29 mouse cellular contexts compared by ENCODE assay signal in the genomic region with DNA sequence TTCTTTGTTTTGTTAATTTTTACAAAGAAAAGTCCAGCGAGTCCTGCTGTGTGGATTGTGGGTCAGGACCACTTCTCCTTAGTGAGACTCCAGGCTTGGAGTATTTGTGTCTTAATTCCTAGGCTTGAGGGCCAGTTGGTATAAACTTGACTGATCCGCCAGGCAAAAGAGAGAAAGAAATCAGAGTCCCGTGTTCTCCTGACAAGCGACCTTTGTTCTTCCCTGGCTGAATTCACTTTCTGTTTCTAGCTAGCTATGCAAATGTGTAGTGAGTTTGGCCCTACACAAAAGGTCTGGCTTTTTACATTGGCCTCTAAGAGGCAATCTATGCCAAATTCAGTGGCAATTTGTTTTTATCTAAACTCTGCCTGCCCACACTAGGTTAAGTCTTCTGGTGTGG. TPM values are rescaled to one million over a fixed set of nuclear protein-coding genes. Genes with fewer than 3 reads are reported as not detected.
DNase-seq lines count a peak whose midpoint lies in the region; ATAC-seq and TF ChIP-seq lines count a peak whose summit lies in the region.
"Had no signal": no experiment of that assay in that cellular context is flagged by ENCODE, and none has a peak within 500 bp of the region (broad histone marks: within the 10 kb centered on the region; RNA-seq: fewer than 3 reads in every experiment).

No protein-coding gene starts in this region.

- no peaks in the 10 kb centered on the region for H3K4me1 ChIP-seq in intestine, postnatal 0 days (replicated peaks; ENCODE audit: control insufficient read depth, insufficient read depth, low read length)
- no peaks in the 10 kb centered on the region for H3K4me1 ChIP-seq in intestine, embryonic 15.5 days (replicated peaks)
- H3K4me1 ChIP-seq: limb, embryonic 12.5 days; liver, embryonic 15.5 days had no signal

- no peak overlapping the region for H3K4me3 ChIP-seq in intestine, postnatal 0 days (ENCODE audit: low read depth, low read length)
- H3K4me3 ChIP-seq in intestine, embryonic 15.5 days (replicated peaks): no peak overlapping the region
- H3K4me3 ChIP-seq in left cerebral cortex, adult 2 months: no peak overlapping the region
- H3K4me3 ChIP-seq: heart, embryonic 12.5 days; limb, embryonic 12.5 days; liver, embryonic 15.5 days; megakaryocyte, embryonic 14.5 days; neural tube, embryonic 15.5 days had no signal

- no peaks in the 10 kb centered on the region for H3K36me3 ChIP-seq in intestine, postnatal 0 days (ENCODE audit: control insufficient read depth, insufficient read depth)
- H3K36me3 ChIP-seq in intestine, embryonic 15.5 days: no peaks in the 10 kb centered on the region
- H3K36me3 ChIP-seq: heart, embryonic 12.5 days; limb, embryonic 12.5 days; liver, embryonic 15.5 days; neural tube, embryonic 15.5 days had no signal

- no peak overlapping the region for H3K9ac ChIP-seq in intestine, postnatal 0 days (ENCODE audit: low read depth, low read length)
- no peak overlapping the region for H3K9ac ChIP-seq in intestine, embryonic 15.5 days
- H3K9ac ChIP-seq: heart, embryonic 12.5 days; hindbrain, embryonic 14.5 days; limb, embryonic 12.5 days; liver, embryonic 15.5 days; neural tube, embryonic 15.5 days had no signal

- TF ChIP-seq CTCF in intestine, postnatal 0 days (IDR thresholded peaks at IDR 0.05; ENCODE audit: low read depth): no peak
- TF ChIP-seq CTCF in left cerebral cortex, adult 2 months (IDR thresholded peaks at IDR 0.05): no peak

- 0 out of 2 replicates have a peak, but pooled peaks cover 4% of the 10 kb centered on the region for H3K27me3 ChIP-seq in intestine, postnatal 0 days (replicated peaks; ENCODE audit: control insufficient read depth, insufficient read depth, low read length)
- H3K27me3 ChIP-seq in intestine, embryonic 15.5 days (replicated peaks): no peaks in the 10 kb centered on the region
- H3K27me3 ChIP-seq: heart, embryonic 12.5 days; limb, embryonic 12.5 days; neural tube, embryonic 15.5 days had no signal

- WGBS in intestine, postnatal 0 days: 48% methylated on average over 4 of the region's 4 CpGs
- WGBS in intestine, embryonic 15.5 days: 58% methylated on average over 4 of the region's 4 CpGs
- WGBS in large intestine, adult 2 months: 40% methylated on average over 4 of the region's 4 CpGs

- ATAC-seq in intestine, postnatal 0 days: 0 out of 2 replicates have a peak, but pooled peaks have one; percentile 33
- ATAC-seq in intestine, embryonic 15.5 days: no peak
- ATAC-seq: intestine, embryonic 16.5 days had no signal

- intact Hi-C loops in left cerebral cortex, adult 2 months (cut with DNase I): no loop called here

- no peak for DNase-seq in left cerebral cortex, adult 2 months (ENCODE audit: extremely low spot score in 1 of 2, low spot score in 2 of 2)
- no peak for DNase-seq in left cerebral cortex, adult 18-20 months (ENCODE audit: low spot score in 2 of 2)
- peak; percentile 75 for DNase-seq in adipocyte (ENCODE audit: low spot score)
- DNase-seq in large intestine, adult 2 months (ENCODE audit: low read depth, low spot score): peak; percentile 22
- DNase-seq in adrenal gland, adult 8-10 months: no peak
- no peak for DNase-seq in testis, postnatal 10 days (ENCODE audit: low spot score)
- DNase-seq: adrenal gland, postnatal 14 days; cerebellum, adult 18-20 months; cerebellum, postnatal 36 days; heart, postnatal 14 days; layer of hippocampus, adult 9-11 months; lung, postnatal 10 days; midbrain, embryonic 14.5 days; spleen, adult 18-20 months had no signal

- no peak overlapping the region for H3K27ac ChIP-seq in intestine, postnatal 0 days (ENCODE audit: low read depth, low read length)
- no peak overlapping the region for H3K27ac ChIP-seq in intestine, embryonic 15.5 days
- H3K27ac ChIP-seq in left cerebral cortex, adult 2 months: peak overlapping the region; percentile 21; the same call in 1 of the 2 replicates
- H3K27ac ChIP-seq: hindbrain, embryonic 14.5 days; limb, embryonic 12.5 days; liver, embryonic 15.5 days; neural tube, embryonic 15.5 days had no signal

- H3K4me2 ChIP-seq in intestine, postnatal 0 days (replicated peaks; ENCODE audit: low read depth): peak overlapping the region; percentile 13; the same call in 1 of the 2 replicates
- no peak overlapping the region for H3K4me2 ChIP-seq in intestine, embryonic 15.5 days (replicated peaks)
- H3K4me2 ChIP-seq: heart, embryonic 12.5 days; hindbrain, embryonic 14.5 days; limb, embryonic 12.5 days; liver, embryonic 15.5 days; neural tube, embryonic 15.5 days had no signal

- no peaks in the 10 kb centered on the region for H3K9me3 ChIP-seq in intestine, postnatal 0 days (ENCODE audit: control insufficient read depth)
- no peaks in the 10 kb centered on the region for H3K9me3 ChIP-seq in intestine, embryonic 15.5 days
- H3K9me3 ChIP-seq: heart, embryonic 12.5 days; limb, embryonic 12.5 days; liver, embryonic 15.5 days; megakaryocyte, embryonic 14.5 days; neural tube, embryonic 15.5 days had no signal

RNA-seq across cellular contexts. Expression of a gene that starts 22.2 kb away (rescaled TPM):
- polyA plus RNA-seq in intestine, postnatal 0 days (2015; fragmentation: Nextera tagmentation; extraction: Ambion mirVana): not detected in 2 replicates
- not detected in 2 replicates for polyA plus RNA-seq in intestine, embryonic 15.5 days (2015; fragmentation: Nextera tagmentation; extraction: Ambion mirVana)
- total RNA-seq in left cerebral cortex, adult 2 months (2021): under 1 TPM; 0.09 to 0.19 TPM
- total RNA-seq in left cerebral cortex, adult 18-20 months (2021): under 1 TPM; 0.09 to 0.23 TPM
- polyA plus RNA-seq in large intestine, adult 2 months (2012; rRNA removed): 0.03 TPM in 1 of 2 replicates, not detected in the other
- total RNA-seq in adrenal gland, adult 8-10 months (2022): not detected
- total RNA-seq: adrenal gland, postnatal 14 days; gastrocnemius, adult 8-10 months; granulocyte monocyte progenitor cell, adult 5-6 weeks; heart, postnatal 14 days had no signal
- polyA plus RNA-seq: forebrain, embryonic 11.5 days; heart, embryonic 12.5 days; intestine, embryonic 16.5 days; limb, embryonic 12.5 days; liver, embryonic 15.5 days; midbrain, embryonic 14.5 days; neural tube, embryonic 15.5 days; stomach, embryonic 16.5 days had no signal

RNA-seq across cellular contexts. Expression of a gene that starts 28.0 kb away (rescaled TPM):
- polyA plus RNA-seq in intestine, postnatal 0 days (2015; fragmentation: Nextera tagmentation; extraction: Ambion mirVana): 47.2 and 47.5 TPM in 2 replicates
- 59.1 and 62.3 TPM in 2 replicates for polyA plus RNA-seq in intestine, embryonic 15.5 days (2015; fragmentation: Nextera tagmentation; extraction: Ambion mirVana)
- 100 to 1,000 TPM; 748 to 772 TPM for total RNA-seq in left cerebral cortex, adult 2 months (2021)
- total RNA-seq in left cerebral cortex, adult 18-20 months (2021): 100 to 1,000 TPM; 867 to 903 TPM
- 27.2 and 29.7 TPM in 2 replicates for polyA plus RNA-seq in large intestine, adult 2 months (2012; rRNA removed)
- 100 to 1,000 TPM in 3 of 4 experiments, 10 to 100 TPM in 1; 98.3 to 196 (median 146) TPM for total RNA-seq in adrenal gland, adult 8-10 months (2022)

RNA-seq across cellular contexts. Expression of a gene that starts 28.0 kb away (rescaled TPM):
- polyA plus RNA-seq in intestine, postnatal 0 days (2015; fragmentation: Nextera tagmentation; extraction: Ambion mirVana): not detected in 2 replicates
- 0.25 TPM in 1 of 2 replicates, not detected in the other for polyA plus RNA-seq in intestine, embryonic 15.5 days (2015; fragmentation: Nextera tagmentation; extraction: Ambion mirVana)
- total RNA-seq in left cerebral cortex, adult 2 months (2021): under 1 TPM in 1 of 2 experiments, not detected in 1; 0.20 TPM
- total RNA-seq in left cerebral cortex, adult 18-20 months (2021): not detected
- not detected in 2 replicates for polyA plus RNA-seq in large intestine, adult 2 months (2012; rRNA removed)
- not detected for total RNA-seq in adrenal gland, adult 8-10 months (2022)
- total RNA-seq: gastrocnemius, adult 8-10 months; granulocyte monocyte progenitor cell, adult 5-6 weeks; left cerebral cortex, postnatal 10 days had no signal
- polyA plus RNA-seq: forebrain, embryonic 11.5 days; frontal cortex, adult 2 months; hindbrain, embryonic 14.5 days; intestine, embryonic 16.5 days; limb, embryonic 12.5 days; liver, embryonic 15.5 days; midbrain, embryonic 14.5 days; neural tube, embryonic 15.5 days; stomach, embryonic 16.5 days had no signal

Comparison
In these comparisons a context has a peak if more than half of its experiments do, and no peak if none do; other contexts are left out.
1. DNase-seq: peak in adipocyte (single experiment) and large intestine, adult 2 months (single experiment); none in left cerebral cortex, adult 2 months (0 of 2), left cerebral cortex, adult 18-20 months (0 of 2), adrenal gland, adult 8-10 months (single experiment) and testis, postnatal 10 days (single experiment).